Mouse (Mus musculus): ENCODE data around the gene 4931406C07Rik. TPM values are rescaled to one million over a fixed set of nuclear protein-coding genes. Genes with fewer than 3 reads are reported as not detected.
"Not testable (repeated sequence)": the region's sequence is repeated elsewhere in the genome, so short reads cannot be mapped to it uniquely, and the experiment has no call there.

4931406C07Rik gene
- polyA plus RNA-seq, 1 experiment = 51.0 TPM

- TF ChIP-seq POLR2A (IDR thresholded peaks at IDR 0.05; ENCODE audit: low read depth, low read length) (no peak), CTCF (IDR thresholded peaks at IDR 0.05; ENCODE audit: borderline replicate concordance, insufficient read depth, low read length) (no peak)
- Histone ChIP-seq H3K4me1 (ENCODE audit: control insufficient read depth, insufficient read depth, low read length) (no peaks in the 10 kb centered on the region), H3K4me3 (ENCODE audit: insufficient read depth, low read length) (peak overlapping the region; percentile 31), H3K27ac (ENCODE audit: insufficient read depth, low read length) (no peak overlapping the region)
These were observed 3.9 kb upstream of the 4931406C07Rik start for GRCm38 (mm10) chr9:15310179-15310578.

- H3K4me3 ChIP-seq (ENCODE audit: insufficient read depth, low read length) = peak overlapping the region; percentile 59
- no peaks in the 10 kb centered on the region; the same call in 1 of the 2 replicates for H3K4me1 ChIP-seq (ENCODE audit: control insufficient read depth, insufficient read depth, low read length)
- no peak overlapping the region; the same call in 1 of the 2 replicates for H3K27ac ChIP-seq (ENCODE audit: insufficient read depth, low read length)
- no peak for TF ChIP-seq CTCF (IDR thresholded peaks at IDR 0.05; ENCODE audit: borderline replicate concordance, insufficient read depth, low read length)
These were observed 3.2 kb upstream of the 4931406C07Rik start for GRCm38 (mm10) chr9:15309425-15309824.

- Histone ChIP-seq H3K27ac (ENCODE audit: insufficient read depth, low read length) (no peak overlapping the region), H3K4me1 (ENCODE audit: control insufficient read depth, insufficient read depth, low read length) (no peaks in the 10 kb centered on the region; the same call in 1 of the 2 replicates), H3K4me3 (ENCODE audit: insufficient read depth, low read length) (peak overlapping the region; percentile 60)
- TF ChIP-seq CTCF (IDR thresholded peaks at IDR 0.05; ENCODE audit: borderline replicate concordance, insufficient read depth, low read length) = no peak
- no peak for TF ChIP-seq POLR2A (IDR thresholded peaks at IDR 0.05; ENCODE audit: low read depth, low read length)
These were observed 2.0 kb upstream of the 4931406C07Rik start for GRCm38 (mm10) chr9:15308254-15308653.

DNA sequence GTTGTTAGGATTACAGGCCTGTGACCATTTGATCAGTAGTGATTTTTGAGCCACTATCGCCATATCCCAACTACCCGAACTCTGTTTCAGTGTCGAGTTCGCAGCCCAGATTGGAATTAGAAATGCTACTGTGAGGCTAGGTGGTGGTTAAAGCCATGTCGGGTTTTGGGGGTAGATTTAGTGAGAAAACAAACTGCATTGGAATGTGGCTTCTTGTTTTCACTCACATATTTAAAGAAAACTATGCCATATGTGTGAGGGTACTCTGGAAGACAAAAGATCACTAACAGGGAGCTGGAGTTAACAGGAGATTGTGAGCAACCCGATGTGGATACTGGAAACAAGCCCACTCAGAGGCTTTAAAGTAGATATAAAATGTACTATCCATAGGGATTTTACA, 1.0 kb upstream of the 4931406C07Rik start:
- peak overlapping the region; percentile 41 for H3K27ac ChIP-seq (ENCODE audit: insufficient read depth, low read length)

DNA sequence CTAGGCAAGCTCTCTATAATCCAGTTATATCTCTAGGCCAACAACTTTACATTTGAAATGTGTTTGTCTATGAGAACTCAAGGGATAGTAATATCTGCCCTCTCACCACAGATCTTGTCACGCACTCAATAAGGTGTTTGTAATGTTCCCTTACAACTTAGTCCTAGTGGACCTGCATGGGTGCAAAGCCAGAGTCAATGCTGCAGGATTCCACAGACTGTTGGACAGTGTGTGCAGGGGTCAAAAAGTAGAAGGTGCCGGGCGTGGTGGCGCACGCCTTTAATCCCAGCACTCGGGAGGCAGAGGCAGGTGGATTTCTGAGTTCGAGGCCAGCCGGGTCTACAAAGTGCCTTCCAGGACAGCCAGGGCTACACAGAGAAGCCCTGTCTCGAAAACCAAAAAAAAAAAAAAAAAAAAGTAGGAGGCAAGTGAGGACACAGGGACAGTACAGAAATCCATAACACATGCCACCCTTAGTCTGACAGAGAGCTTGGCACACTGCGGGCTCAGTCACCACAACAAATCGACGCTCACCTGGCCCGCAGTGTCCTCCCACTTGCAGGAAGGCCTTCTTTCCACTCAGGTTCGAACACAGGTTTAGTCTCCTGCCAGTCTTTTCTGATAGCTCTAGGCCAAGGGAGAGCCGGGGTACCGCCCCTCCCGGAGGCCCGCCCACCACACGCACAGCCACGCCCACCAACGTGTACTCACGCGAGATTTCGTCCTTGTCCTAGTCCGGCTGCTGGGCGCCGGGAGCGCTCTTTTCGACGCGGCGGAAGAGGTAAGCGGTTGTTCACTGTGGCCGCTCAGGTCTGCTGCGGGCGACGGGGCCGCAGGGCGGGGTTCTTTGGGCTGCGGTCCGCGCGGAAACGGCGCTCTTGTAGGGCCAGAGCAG, 498 bp downstream of the 4931406C07Rik start, which contains the start of gene Taf1d:
Taf1d (plus strand) TSS at position 712 of the 895 bp plus-strand sequence.
- Histone ChIP-seq H3K4me3 (ENCODE audit: insufficient read depth, low read length) (peak within 1 kb of the TSS; percentile 93), H3K27ac (ENCODE audit: insufficient read depth, low read length) (peak within 1 kb of the TSS; percentile 41), H3K4me1 (ENCODE audit: control insufficient read depth, insufficient read depth, low read length) (no peaks in the 10 kb centered on the region; the same call in 1 of the 2 replicates)
- TF ChIP-seq POLR2A (IDR thresholded peaks at IDR 0.05; ENCODE audit: low read depth, low read length) = peak; percentile 98
- TF ChIP-seq CTCF (IDR thresholded peaks at IDR 0.05; ENCODE audit: borderline replicate concordance, insufficient read depth, low read length) = no peak

More for the DNA sequence above, 1.0 kb upstream of the 4931406C07Rik start:
- TF ChIP-seq POLR2A (IDR thresholded peaks at IDR 0.05; ENCODE audit: low read depth, low read length) (no peak), CTCF (IDR thresholded peaks at IDR 0.05; ENCODE audit: borderline replicate concordance, insufficient read depth, low read length) (no peak)
- peak overlapping the region; percentile 93 for H3K4me3 ChIP-seq (ENCODE audit: insufficient read depth, low read length)
- H3K4me1 ChIP-seq (ENCODE audit: control insufficient read depth, insufficient read depth, low read length) = no peaks in the 10 kb centered on the region; the same call in 1 of the 2 replicates

GRCm38 (mm10) chr9:15302881-15303280, 3.4 kb downstream of the 4931406C07Rik start:
- Histone ChIP-seq H3K4me1 (ENCODE audit: control insufficient read depth, insufficient read depth, low read length) (no peaks in the 10 kb centered on the region; the same call in 1 of the 2 replicates), H3K27ac (ENCODE audit: insufficient read depth, low read length) (no peak overlapping the region), H3K4me3 (ENCODE audit: insufficient read depth, low read length) (no peak overlapping the region)
- TF ChIP-seq CTCF (IDR thresholded peaks at IDR 0.05; ENCODE audit: borderline replicate concordance, insufficient read depth, low read length) (no peak), POLR2A (IDR thresholded peaks at IDR 0.05; ENCODE audit: low read depth, low read length) (no peak)

DNA sequence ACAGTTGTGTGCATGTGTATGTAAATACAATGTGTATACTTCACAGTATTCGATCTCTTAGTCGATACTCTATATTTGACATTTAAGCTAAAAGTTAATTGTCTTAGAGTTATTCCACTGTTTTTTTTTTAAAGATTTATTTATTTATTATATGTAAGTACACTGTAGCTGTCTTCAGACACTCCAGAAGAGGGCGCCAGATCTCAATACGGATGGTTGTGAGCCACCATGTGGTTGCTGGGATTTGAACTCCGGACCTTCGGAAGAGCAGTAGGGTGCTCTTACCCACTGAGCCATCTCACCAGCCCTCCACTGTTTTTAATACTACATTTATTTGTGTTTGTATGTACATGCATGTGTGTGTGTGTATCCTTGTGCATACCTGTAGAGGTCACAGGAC, 4.2 kb downstream of the 4931406C07Rik start:
- not testable (repeated sequence) for H3K4me1 ChIP-seq (ENCODE audit: control insufficient read depth, insufficient read depth, low read length); H3K27ac ChIP-seq (ENCODE audit: insufficient read depth, low read length); H3K4me3 ChIP-seq (ENCODE audit: insufficient read depth, low read length)

GRCm38 (mm10) chr9:15301399-15301798, 4.8 kb downstream of the 4931406C07Rik start:
- TF ChIP-seq POLR2A (IDR thresholded peaks at IDR 0.05; ENCODE audit: low read depth, low read length) (no peak), CTCF (IDR thresholded peaks at IDR 0.05; ENCODE audit: borderline replicate concordance, insufficient read depth, low read length) (no peak)
- Histone ChIP-seq H3K27ac (ENCODE audit: insufficient read depth, low read length) (no peak overlapping the region), H3K4me3 (ENCODE audit: insufficient read depth, low read length) (no peak overlapping the region), H3K4me1 (ENCODE audit: control insufficient read depth, insufficient read depth, low read length) (no peaks in the 10 kb centered on the region; the same call in 1 of the 2 replicates)

DNA sequence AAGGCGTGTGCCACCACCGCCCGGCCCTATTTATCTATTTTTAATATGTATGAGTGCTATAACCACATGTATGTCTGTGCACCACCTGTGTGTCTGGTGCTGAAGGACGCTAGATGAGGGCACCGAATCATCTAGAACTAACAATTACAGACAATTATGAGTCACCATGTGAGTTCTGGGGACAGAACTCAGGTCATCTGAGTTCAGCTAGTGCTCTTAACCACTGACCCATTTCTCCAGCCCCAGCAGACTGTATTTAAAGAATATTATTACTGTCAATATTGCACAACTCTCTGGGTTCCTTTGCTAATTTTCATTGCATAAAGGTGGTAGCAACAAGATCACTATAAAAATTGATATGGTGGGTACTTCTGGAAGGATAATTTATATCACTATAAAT, 6.2 kb downstream of the 4931406C07Rik start:
- no peak overlapping the region for H3K4me3 ChIP-seq (ENCODE audit: insufficient read depth, low read length)
- no peak overlapping the region for H3K27ac ChIP-seq (ENCODE audit: insufficient read depth, low read length)
- TF ChIP-seq POLR2A (IDR thresholded peaks at IDR 0.05; ENCODE audit: low read depth, low read length) (no peak), CTCF (IDR thresholded peaks at IDR 0.05; ENCODE audit: borderline replicate concordance, insufficient read depth, low read length) (no peak)
- no peaks in the 10 kb centered on the region; the same call in 1 of the 2 replicates for H3K4me1 ChIP-seq (ENCODE audit: control insufficient read depth, insufficient read depth, low read length)

- Histone ChIP-seq H3K4me3 (ENCODE audit: insufficient read depth, low read length) (no peak overlapping the region), H3K4me1 (ENCODE audit: control insufficient read depth, insufficient read depth, low read length) (no peaks in the 10 kb centered on the region), H3K27ac (ENCODE audit: insufficient read depth, low read length) (no peak overlapping the region)
- TF ChIP-seq CTCF (IDR thresholded peaks at IDR 0.05; ENCODE audit: borderline replicate concordance, insufficient read depth, low read length) = no peak
- TF ChIP-seq POLR2A (IDR thresholded peaks at IDR 0.05; ENCODE audit: low read depth, low read length) = no peak
These were observed 7.8 kb downstream of the 4931406C07Rik start for GRCm38 (mm10) chr9:15298451-15298850.

All from embryonic fibroblast, embryonic 13.5 days (primary cell).